Mouse (Mus musculus): Measurements from ENCODE around the gene Olfr398.

Olfr398 gene

DNA sequence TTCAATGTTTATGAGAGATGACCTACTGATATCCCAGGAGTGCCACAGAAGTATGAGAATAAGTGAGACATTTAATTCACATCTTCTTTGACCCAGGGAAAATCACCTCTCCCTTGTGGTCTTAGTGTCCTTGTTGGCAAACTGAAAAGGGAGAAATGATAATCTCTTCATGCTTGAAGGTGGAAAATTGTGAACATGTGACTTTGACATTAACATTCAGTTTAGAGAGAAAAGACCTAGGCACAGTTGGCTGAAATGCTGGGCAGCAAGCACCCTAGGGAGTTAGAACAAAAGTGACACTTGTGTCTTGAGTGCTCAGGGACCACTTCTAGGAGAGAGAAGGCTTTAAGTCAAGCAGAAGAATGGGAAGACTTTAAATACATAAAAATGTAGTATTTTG is at the start of gene Olfr398:
Olfr398 (minus strand) TSS at position 101 of the 400 bp plus-strand sequence.
- DNase-seq (ENCODE audit: extremely low read depth, insufficient read length, low spot score) = no peak

DNA sequence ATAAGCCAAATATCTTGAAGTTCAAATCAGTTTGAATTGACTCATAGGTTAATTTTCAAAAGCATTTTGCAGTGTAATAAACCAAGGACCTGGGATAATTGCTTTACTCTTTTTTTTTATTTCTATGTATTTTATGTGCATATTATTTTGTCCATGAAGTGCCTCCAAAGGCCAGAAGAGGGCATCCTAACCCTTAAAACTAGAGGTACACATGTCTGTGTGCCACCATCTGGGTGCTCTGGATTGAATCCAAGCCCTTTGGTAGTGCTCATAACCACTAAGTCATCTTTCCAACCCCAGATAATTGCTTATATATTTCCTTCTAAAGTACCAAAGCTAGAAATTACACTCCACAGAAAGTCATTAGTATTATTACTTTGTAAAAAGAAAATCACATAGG is 2.9 kb upstream of the Olfr398 start:
- no peak for DNase-seq (ENCODE audit: extremely low read depth, insufficient read length, low spot score)

DNA sequence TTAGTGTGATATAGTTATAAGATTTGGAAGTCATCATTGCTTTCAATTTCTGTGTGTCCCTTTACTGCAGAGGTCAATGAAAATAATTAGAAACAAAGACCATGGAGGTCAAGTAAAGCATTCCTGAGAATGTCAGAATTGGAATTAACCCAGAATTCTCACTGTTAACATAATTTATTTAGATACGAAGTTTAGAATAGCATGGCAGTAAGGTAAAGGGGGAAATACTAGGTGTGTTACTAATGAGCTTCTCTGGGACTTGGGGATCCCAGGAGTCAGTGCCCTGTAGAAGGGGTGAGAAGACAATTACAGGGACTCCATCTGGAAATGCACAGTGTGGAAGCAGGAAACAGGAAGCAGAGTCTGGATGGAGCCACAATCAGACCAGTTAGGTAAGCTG is 29.7 kb downstream of the Olfr398 start, which contains the start of gene Olfr397:
Olfr397 (plus strand) TSS at position 301 of the 400 bp plus-strand sequence.
- DNase-seq (ENCODE audit: extremely low read depth, insufficient read length, low spot score) = no peak

DNA sequence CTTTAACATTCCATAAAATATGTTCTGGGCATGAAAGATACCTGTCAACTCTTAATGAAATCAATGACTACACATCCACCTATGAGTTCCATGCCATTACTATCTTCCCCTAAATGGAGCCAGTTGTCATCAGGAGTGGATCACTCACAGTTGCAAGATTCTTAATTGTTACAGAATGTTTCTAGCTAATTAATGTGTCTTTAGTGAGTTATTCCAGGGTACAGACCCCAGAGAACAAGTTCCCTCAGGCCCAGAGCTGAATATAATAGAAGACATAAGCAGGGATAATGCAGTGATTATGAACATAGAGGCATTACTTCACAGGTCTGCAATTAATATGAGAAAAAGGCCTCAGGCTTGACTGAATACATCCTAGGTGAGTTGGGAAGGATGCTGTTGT is 53.8 kb downstream of the Olfr398 start, which contains the start of gene Olfr23:
Olfr23 (plus strand) TSS at position 301 of the 400 bp plus-strand sequence.
- no peak for DNase-seq (ENCODE audit: extremely low read depth, insufficient read length, low spot score)
